Mouse (Mus musculus): ENCODE data around the gene Gtf2a1. TPM values are rescaled to one million over a fixed set of nuclear protein-coding genes. Genes with fewer than 3 reads are reported as not detected.

Gtf2a1 gene
- total RNA-seq, 2 experiments from 2014 or later: 46.1 to 48.6 TPM

Other genes starting within 250 kb of the Gtf2a1 start
- gene Cep128, start 206.1 kb downstream of the Gtf2a1 start, total RNA-seq (2021): 1 to 10 TPM; 9.9 TPM
- under 1 TPM; 0.27 to 0.30 TPM for gene Tshr, start 205.9 kb downstream of the Gtf2a1 start, total RNA-seq (2021)
- gene Ston2, start 197.9 kb upstream of the Gtf2a1 start, total RNA-seq (2021): 10 to 100 TPM; 14.9 to 16.9 TPM